11 mouse cellular contexts compared by ENCODE assay signal in the genomic region with DNA sequence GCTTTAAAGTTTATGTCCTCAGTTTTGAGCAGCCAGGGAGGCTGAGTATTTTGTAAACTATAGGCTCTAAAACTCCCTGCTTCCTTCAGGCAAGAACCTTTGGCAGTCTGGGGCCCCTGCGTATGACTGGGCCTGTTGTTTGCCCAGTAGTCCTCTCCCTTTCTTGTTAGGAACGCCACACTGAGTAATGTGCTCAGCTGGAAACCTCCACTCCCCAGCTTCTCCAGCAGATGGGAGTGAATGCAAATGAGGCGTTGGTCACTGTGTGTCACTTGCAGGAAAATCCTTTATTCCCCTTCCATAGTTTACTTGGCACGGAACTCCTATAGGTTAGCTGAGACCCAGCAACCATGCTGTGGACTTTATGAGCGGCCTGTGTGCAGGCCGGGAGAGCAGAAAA. TPM values are rescaled to one million over a fixed set of nuclear protein-coding genes. Genes with fewer than 3 reads are reported as not detected.
DNase-seq lines count a peak whose midpoint lies in the region; ATAC-seq lines count a peak whose summit lies in the region.
"Had no signal": no experiment of that assay in that cellular context is flagged by ENCODE, and none has a peak within 500 bp of the region (broad histone marks: within the 10 kb centered on the region; RNA-seq: fewer than 3 reads in every experiment).

No protein-coding gene starts in this region.

- DNase-seq in lung, postnatal 10 days: no peak
- DNase-seq in midbrain, embryonic 10.5 days (ENCODE audit: low spot score): peak; percentile 27
- no peak for DNase-seq in kidney, adult 8-10 months
- no peak for DNase-seq in layer of hippocampus, adult 8-10 months (ENCODE audit: low spot score in 2 of 2)
- DNase-seq: cerebellum, adult 9-10 months had no signal

- peak overlapping the region; percentile 23 for H3K4me2 ChIP-seq in lung, embryonic 15.5 days
- H3K4me2 ChIP-seq in forebrain, embryonic 13.5 days: peak overlapping the region; percentile 27
- no peak overlapping the region for H3K4me2 ChIP-seq in stomach, embryonic 16.5 days (ENCODE audit: low read depth, low read length)
- H3K4me2 ChIP-seq: limb, embryonic 12.5 days had no signal

- H3K36me3 ChIP-seq in lung, embryonic 15.5 days: no peaks in the 10 kb centered on the region
- H3K36me3 ChIP-seq in forebrain, embryonic 13.5 days (ENCODE audit: poor library complexity, severe bottlenecking): no peaks in the 10 kb centered on the region
- 0 out of 2 replicates have a peak, but pooled peaks cover under 1% of the 10 kb centered on the region for H3K36me3 ChIP-seq in midbrain, embryonic 10.5 days
- no peaks in the 10 kb centered on the region for H3K36me3 ChIP-seq in stomach, embryonic 16.5 days (ENCODE audit: control insufficient read depth, insufficient read depth, low read length)
- H3K36me3 ChIP-seq: limb, embryonic 12.5 days had no signal

- no peak for ATAC-seq in lung, embryonic 15.5 days (ENCODE audit: borderline replicate concordance, extremely low read depth, low FRiP score, low TSS enrichment)
- peak; percentile 31; the same call in 1 of the 2 replicates for ATAC-seq in forebrain, embryonic 13.5 days
- ATAC-seq in stomach, embryonic 16.5 days (ENCODE audit: insufficient read depth, low FRiP score): peak; percentile 41; the same call in 1 of the 2 replicates
- ATAC-seq: inflammation-experienced regulatory T-cells, adult 6 months had no signal

- no peak overlapping the region for H3K9ac ChIP-seq in lung, embryonic 15.5 days
- H3K9ac ChIP-seq in forebrain, embryonic 13.5 days: no peak overlapping the region
- no peak overlapping the region for H3K9ac ChIP-seq in stomach, embryonic 16.5 days (ENCODE audit: low read length)
- H3K9ac ChIP-seq: limb, embryonic 12.5 days had no signal

- H3K27me3 ChIP-seq in lung, embryonic 15.5 days: peaks cover 6% of the 10 kb centered on the region
- no peaks in the 10 kb centered on the region for H3K27me3 ChIP-seq in forebrain, embryonic 13.5 days
- H3K27me3 ChIP-seq in midbrain, embryonic 10.5 days (ENCODE audit: low read depth, poor library complexity, severe bottlenecking): no peaks in the 10 kb centered on the region
- 0 out of 2 replicates have a peak, but pooled peaks cover 3% of the 10 kb centered on the region for H3K27me3 ChIP-seq in stomach, embryonic 16.5 days (ENCODE audit: control insufficient read depth, insufficient read depth, low read length)

- H3K4me3 ChIP-seq in lung, embryonic 15.5 days: no peak overlapping the region
- no peak overlapping the region for H3K4me3 ChIP-seq in forebrain, embryonic 13.5 days
- no peak overlapping the region for H3K4me3 ChIP-seq in midbrain, embryonic 10.5 days
- no peak overlapping the region for H3K4me3 ChIP-seq in stomach, embryonic 16.5 days (replicated peaks; ENCODE audit: low read length)
- H3K4me3 ChIP-seq: limb, embryonic 12.5 days; myocyte had no signal

- peaks cover 21% of the 10 kb centered on the region for H3K4me1 ChIP-seq in lung, embryonic 15.5 days
- H3K4me1 ChIP-seq in forebrain, embryonic 13.5 days: peaks cover 55% of the 10 kb centered on the region
- peaks cover 48% of the 10 kb centered on the region for H3K4me1 ChIP-seq in midbrain, embryonic 10.5 days
- H3K4me1 ChIP-seq in stomach, embryonic 16.5 days (ENCODE audit: control insufficient read depth, insufficient read depth, low read length): peaks cover 5% of the 10 kb centered on the region; the same call in 1 of the 2 replicates

- WGBS in lung, embryonic 15.5 days: 39% methylated on average over 6 of the region's 6 CpGs
- 2% methylated on average over 6 of the region's 6 CpGs for WGBS in forebrain, embryonic 13.5 days
- WGBS in midbrain, embryonic 10.5 days: 34% methylated on average over 6 of the region's 6 CpGs
- 40% methylated on average over 6 of the region's 6 CpGs for WGBS in stomach, embryonic 16.5 days

- H3K9me3 ChIP-seq in lung, embryonic 15.5 days: no peaks in the 10 kb centered on the region
- H3K9me3 ChIP-seq in forebrain, embryonic 13.5 days (replicated peaks): no peaks in the 10 kb centered on the region
- no peaks in the 10 kb centered on the region for H3K9me3 ChIP-seq in midbrain, embryonic 10.5 days (replicated peaks)
- no peaks in the 10 kb centered on the region for H3K9me3 ChIP-seq in stomach, embryonic 16.5 days (replicated peaks; ENCODE audit: control insufficient read depth, low read length)
- H3K9me3 ChIP-seq: limb, embryonic 12.5 days had no signal

- peak overlapping the region; percentile 35; the same call in 1 of the 2 replicates for H3K27ac ChIP-seq in lung, embryonic 15.5 days
- H3K27ac ChIP-seq in forebrain, embryonic 13.5 days: peak overlapping the region; percentile 72
- peak overlapping the region; percentile 74 for H3K27ac ChIP-seq in midbrain, embryonic 10.5 days (replicated peaks)
- peak overlapping the region; percentile 39; the same call in 1 of the 2 replicates for H3K27ac ChIP-seq in stomach, embryonic 16.5 days (ENCODE audit: low read length)
- H3K27ac ChIP-seq: limb, embryonic 12.5 days had no signal

RNA-seq across cellular contexts. Expression of a gene that starts 4.9 kb away (rescaled TPM):
- polyA plus RNA-seq in lung, embryonic 15.5 days (2015; fragmentation: Nextera tagmentation; extraction: Ambion mirVana): 46.9 and 53.6 TPM in 2 replicates
- polyA plus RNA-seq in forebrain, embryonic 13.5 days (2015; fragmentation: Nextera tagmentation; extraction: Ambion mirVana): 18.0 and 22.6 TPM in 2 replicates
- polyA plus RNA-seq in midbrain, embryonic 10.5 days (2016; fragmentation: Nextera tagmentation; extraction: Ambion mirVana): 21.3 and 29.6 TPM in 2 replicates
- 10.2 and 10.4 TPM in 2 replicates for polyA plus RNA-seq in stomach, embryonic 16.5 days (2015; fragmentation: Nextera tagmentation; extraction: Ambion mirVana)
- total RNA-seq in layer of hippocampus, adult 8-10 months (2022): 100 to 1,000 TPM; 165 to 213 (median 188) TPM
